Mouse (Mus musculus) kidney, postnatal 36 days (tissue): Measurements from ENCODE around the gene Gm11172.

Experiments
- DNase-seq, 2 experiments: peaks; one replicate each; pipeline ENCODE4 v3.0.0; 2021 to 2022; ENCODE audit warnings: mixed read lengths in 2 of 2

The Gm11172 gene

GRCm38 (mm10) chr16:10812865-10813371 is at the start of gene Gm11172:
Gene Gm11172, plus strand, starts transcription at chr16:10812915.
- no peak for DNase-seq

- DNase-seq, result no peak
Observed at GRCm38 (mm10) chr16:10763540-10764264, 49.0 kb upstream of the Gm11172 start.

- no peak for DNase-seq
Observed at GRCm38 (mm10) chr16:10764323-10764722, 48.4 kb upstream of the Gm11172 start.

- DNase-seq, result peak; percentile 83 to 91
Observed at GRCm38 (mm10) chr16:10767158-10767557, 45.6 kb upstream of the Gm11172 start.

- DNase-seq, result peak in 1 of 2 experiments; percentile 8
Observed at GRCm38 (mm10) chr16:10768821-10769220, 43.9 kb upstream of the Gm11172 start.

GRCm38 (mm10) chr16:10769661-10770060 is 43.1 kb upstream of the Gm11172 start:
- no peak for DNase-seq

GRCm38 (mm10) chr16:10770531-10771325 is 42.0 kb upstream of the Gm11172 start:
- no peak for DNase-seq

- DNase-seq, result no peak
Observed at GRCm38 (mm10) chr16:10771769-10772510, 40.8 kb upstream of the Gm11172 start.

- DNase-seq, result no peak
Observed at GRCm38 (mm10) chr16:10773543-10773942, 39.2 kb upstream of the Gm11172 start.

- DNase-seq, result no peak
Observed at GRCm38 (mm10) chr16:10774726-10775125, 38.0 kb upstream of the Gm11172 start.

GRCm38 (mm10) chr16:10776322-10776721 is 36.4 kb upstream of the Gm11172 start:
- no peak for DNase-seq

GRCm38 (mm10) chr16:10777579-10778160 is 35.0 kb upstream of the Gm11172 start:
- peak in 1 of 2 experiments; percentile 10 for DNase-seq

GRCm38 (mm10) chr16:10780631-10781120 is 32.0 kb upstream of the Gm11172 start:
- DNase-seq, result no peak

GRCm38 (mm10) chr16:10781862-10782371 is 30.8 kb upstream of the Gm11172 start:
- no peak for DNase-seq

GRCm38 (mm10) chr16:10782377-10783151 is 30.2 kb upstream of the Gm11172 start:
- peak; percentile 15 to 22 for DNase-seq

- no peak for DNase-seq
Observed at GRCm38 (mm10) chr16:10783152-10783434, 29.6 kb upstream of the Gm11172 start.

- DNase-seq, result no peak
Observed at GRCm38 (mm10) chr16:10783451-10783850, 29.3 kb upstream of the Gm11172 start.

GRCm38 (mm10) chr16:10783883-10784792 is 28.6 kb upstream of the Gm11172 start:
- peak; percentile 9 to 61 for DNase-seq

GRCm38 (mm10) chr16:10784793-10785370 is 27.8 kb upstream of the Gm11172 start:
- peak; percentile 86 to 94 for DNase-seq
